Mouse (Mus musculus) kidney, postnatal 4 days (tissue): ENCODE data around the gene Mrps36.
"Not testable (repeated sequence)": the region's sequence is repeated elsewhere in the genome, so short reads cannot be mapped to it uniquely, and the experiment has no call there.

ENCODE experiments used
- DNase-seq, 2 experiments: peaks; one replicate each; pipeline ENCODE4 v3.0.0; 2021; ENCODE audit warnings: mixed read lengths in 2 of 2

The Mrps36 gene

GRCm38 (mm10) chr13:100744036-100744744 is at the start of gene Mrps36:
TSS of gene Mrps36 (minus strand) at chr13:100744659.
- peak; percentile 95 to 98 for DNase-seq

- no peak for DNase-seq
These were observed 44.6 kb upstream of the Mrps36 start for GRCm38 (mm10) chr13:100789083-100789482.

- not testable (repeated sequence) for DNase-seq
These were observed 43.6 kb upstream of the Mrps36 start for GRCm38 (mm10) chr13:100788057-100788456.

GRCm38 (mm10) chr13:100787316-100788010 is 43.0 kb upstream of the Mrps36 start:
- peak; percentile 19 to 31 for DNase-seq

- peak; percentile 95 to 96 for DNase-seq
These were observed 42.0 kb upstream of the Mrps36 start, which contains the start of gene Ccnb1 for GRCm38 (mm10) chr13:100786414-100786867. TSS of gene Ccnb1 (minus strand) at chr13:100786570.

- peak; percentile 14 to 27 for DNase-seq
These were observed 41.5 kb upstream of the Mrps36 start for GRCm38 (mm10) chr13:100785806-100786413.

GRCm38 (mm10) chr13:100777491-100777890 is 33.0 kb upstream of the Mrps36 start:
- no peak for DNase-seq

GRCm38 (mm10) chr13:100776710-100777109 is 32.3 kb upstream of the Mrps36 start:
- no peak for DNase-seq

- DNase-seq: no peak
These were observed 31.6 kb upstream of the Mrps36 start for GRCm38 (mm10) chr13:100776056-100776419.

- DNase-seq: peak; percentile 89 to 93
These were observed 31.0 kb upstream of the Mrps36 start, which contains the start of gene Cenph for GRCm38 (mm10) chr13:100775252-100776055. TSS of gene Cenph (minus strand) at chr13:100775899.

- no peak for DNase-seq
These were observed 30.2 kb upstream of the Mrps36 start for GRCm38 (mm10) chr13:100774704-100775103.

- no peak for DNase-seq
These were observed 10.9 kb upstream of the Mrps36 start for GRCm38 (mm10) chr13:100755329-100755728.

GRCm38 (mm10) chr13:100754186-100754585 is 9.7 kb upstream of the Mrps36 start:
- no peak for DNase-seq

- DNase-seq: no peak
These were observed 8.6 kb upstream of the Mrps36 start for GRCm38 (mm10) chr13:100753011-100753410.

- DNase-seq: no peak
These were observed 8.1 kb upstream of the Mrps36 start for GRCm38 (mm10) chr13:100752529-100752928.

- no peak for DNase-seq
These were observed 6.9 kb upstream of the Mrps36 start for GRCm38 (mm10) chr13:100751402-100751801.

GRCm38 (mm10) chr13:100750799-100751198 is 6.3 kb upstream of the Mrps36 start:
- DNase-seq: no peak

GRCm38 (mm10) chr13:100748638-100749037 is 4.2 kb upstream of the Mrps36 start:
- DNase-seq: no peak

GRCm38 (mm10) chr13:100746090-100746489 is 1.6 kb upstream of the Mrps36 start:
- DNase-seq: no peak

- DNase-seq: peak in 1 of 2 experiments; percentile 10
These were observed 968 bp downstream of the Mrps36 start for GRCm38 (mm10) chr13:100743346-100744035.

GRCm38 (mm10) chr13:100742831-100743230 is 1.6 kb downstream of the Mrps36 start:
- no peak for DNase-seq

GRCm38 (mm10) chr13:100732756-100733155 is 11.7 kb downstream of the Mrps36 start:
- no peak for DNase-seq
